Comparison of ENCODE assay signal across 8 mouse cellular contexts in genomic region chr5:124006891-124007491, GRCm38 (mm10). TPM values are rescaled to one million over a fixed set of nuclear protein-coding genes. Genes with fewer than 3 reads are reported as not detected.
DNase-seq lines count a peak whose midpoint lies in the region; ATAC-seq and TF ChIP-seq lines count a peak whose summit lies in the region.

No protein-coding gene starts in this region.

- peak; percentile 29; the same call in 1 of the 2 replicates for ATAC-seq in intestine, postnatal 0 days
- ATAC-seq in frontal cortex, adult (ENCODE audit: low TSS enrichment) = no peak
- no peak for ATAC-seq in CD4-positive, CD25-positive, alpha-beta regulatory T cell, adult 4 months
- ATAC-seq in megakaryocyte, adult 5-6 weeks (ENCODE audit: poor library complexity, severe bottlenecking) = no peak

- H3K4me2 ChIP-seq in intestine, postnatal 0 days (replicated peaks; ENCODE audit: low read depth) = no peak overlapping the region

- peak; percentile 74 for DNase-seq in gastrocnemius, adult 2 months
- no peak for DNase-seq in gastrocnemius, adult 8-10 months (ENCODE audit: low spot score in 2 of 2)
- DNase-seq in 3134 (ENCODE audit: extremely low read depth, insufficient read length, low spot score) = peak; percentile 98
- peak; percentile 96 to 99 for DNase-seq in adrenal gland, postnatal 36 days

- H3K36me3 ChIP-seq in intestine, postnatal 0 days (ENCODE audit: control insufficient read depth, insufficient read depth) = peaks cover 40% of the 10 kb centered on the region

- intact Hi-C loops in gastrocnemius, adult 2 months (cut with DNase I) = no loop called here

- H3K9ac ChIP-seq in intestine, postnatal 0 days (ENCODE audit: low read depth, low read length) = peak overlapping the region; percentile 13; the same call in 1 of the 2 replicates

- peaks cover 14% of the 10 kb centered on the region; the same call in 1 of the 2 replicates for H3K4me1 ChIP-seq in intestine, postnatal 0 days (replicated peaks; ENCODE audit: control insufficient read depth, insufficient read depth, low read length)

- H3K4me3 ChIP-seq in gastrocnemius, adult 2 months = no peak overlapping the region
- no peak overlapping the region for H3K4me3 ChIP-seq in intestine, postnatal 0 days (ENCODE audit: low read depth, low read length)

- 83% methylated on average over 17 of the region's 17 CpGs for WGBS in intestine, postnatal 0 days

- no peaks in the 10 kb centered on the region for H3K27me3 ChIP-seq in intestine, postnatal 0 days (replicated peaks; ENCODE audit: control insufficient read depth, insufficient read depth, low read length)

- peak overlapping the region; percentile 44 for H3K27ac ChIP-seq in gastrocnemius, adult 2 months
- H3K27ac ChIP-seq in intestine, postnatal 0 days (ENCODE audit: low read depth, low read length) = peak overlapping the region; percentile 77

- no peaks in the 10 kb centered on the region for H3K9me3 ChIP-seq in intestine, postnatal 0 days (ENCODE audit: control insufficient read depth)

- TF ChIP-seq CTCF in gastrocnemius, adult 2 months (IDR thresholded peaks at IDR 0.05) = no peak
- TF ChIP-seq CTCF in intestine, postnatal 0 days (IDR thresholded peaks at IDR 0.05; ENCODE audit: low read depth) = no peak

RNA-seq across cellular contexts. Expression of gene Vps37b, which starts 25.1 kb away (rescaled TPM):
- total RNA-seq in gastrocnemius, adult 2 months (2021) = 1 to 10 TPM; 4.1 to 6.2 TPM
- 1 to 10 TPM; 4.6 to 6.2 (median 5.1) TPM for total RNA-seq in gastrocnemius, adult 8-10 months (2022)
- total RNA-seq in adrenal gland, postnatal 36 days (2021) = 100 to 1,000 TPM in 1 of 2 experiments, 10 to 100 TPM in 1; 93.1 to 188 TPM
- polyA plus RNA-seq in intestine, postnatal 0 days (2015; fragmentation: Nextera tagmentation; extraction: Ambion mirVana) = 16.7 and 17.8 TPM in 2 replicates
- polyA plus RNA-seq in CD4-positive, CD25-positive, alpha-beta regulatory T cell, adult 4 months (2017; shearing (Covaris generic)) = 10 to 100 TPM; 17.8 to 22.1 TPM
- 28.9 and 29.2 TPM in 2 replicates for total RNA-seq in megakaryocyte, adult 5-6 weeks (2015)
- 29.1 and 29.9 TPM in 2 replicates for total RNA-seq in megakaryocyte, adult 5-6 weeks (2017)

RNA-seq across cellular contexts. Expression of gene Hip1r, which starts 33.6 kb away (rescaled TPM):
- 10 to 100 TPM in 1 of 2 experiments, 1 to 10 TPM in 1; 5.6 to 14.3 TPM for total RNA-seq in gastrocnemius, adult 2 months (2021)
- total RNA-seq in gastrocnemius, adult 8-10 months (2022) = 10 to 100 TPM in 2 of 4 experiments, 1 to 10 TPM in 2; 8.7 to 15.9 (median 11.4) TPM
- total RNA-seq in adrenal gland, postnatal 36 days (2021) = 10 to 100 TPM; 15.1 to 18.4 TPM
- 18.3 and 22.6 TPM in 2 replicates for polyA plus RNA-seq in intestine, postnatal 0 days (2015; fragmentation: Nextera tagmentation; extraction: Ambion mirVana)
- polyA plus RNA-seq in CD4-positive, CD25-positive, alpha-beta regulatory T cell, adult 4 months (2017; shearing (Covaris generic)) = 10 to 100 TPM; 11.0 to 12.1 TPM
- total RNA-seq in megakaryocyte, adult 5-6 weeks (2015) = 6.0 and 6.6 TPM in 2 replicates
- 12.1 and 13.0 TPM in 2 replicates for total RNA-seq in megakaryocyte, adult 5-6 weeks (2017)

Comparison
In these comparisons a context has a peak if more than half of its experiments do, and no peak if none do; other contexts are left out.
1. DNase-seq: peak in gastrocnemius, adult 2 months (single experiment), 3134 (single experiment) and adrenal gland, postnatal 36 days (2 of 2); none in gastrocnemius, adult 8-10 months (0 of 2).
2. RNA of gene Vps37b, which starts 25.1 kb away (total RNA-seq): 93.1 to 188 TPM in adrenal gland, postnatal 36 days and 28.9 to 29.9 TPM in megakaryocyte, adult 5-6 weeks; 4.1 to 6.2 TPM in gastrocnemius, adult 2 months and 4.6 to 6.2 TPM in gastrocnemius, adult 8-10 months; every median in the first group is over 4 times any median in the second.